Mouse (Mus musculus) forebrain, embryonic 10.5 days (tissue): ENCODE measurements around the gene Ptpa. TPM values are rescaled to one million over a fixed set of nuclear protein-coding genes. Genes with fewer than 3 reads are reported as not detected.

Source experiments
- DNase-seq: peaks from one replicate; pipeline ENCODE4 v3.0.0-alpha.2; 2017; ENCODE audit warnings: low spot score; ENCODE audit errors: extremely low spot score
- H3K27ac ChIP-seq: fragments of 300-500 bp; sonication (generic); 2 replicates; pipeline ENCODE4 v1.5.1; 2016; ENCODE audit warnings: mild to moderate bottlenecking
- H3K27me3 ChIP-seq: fragments of 300-500 bp; sonication (generic); 2 replicates; pipeline ENCODE4 v1.6.1; 2016; ENCODE audit warnings: mild to moderate bottlenecking; ENCODE audit not compliant: poor library complexity, severe bottlenecking
- H3K36me3 ChIP-seq: fragments of 300-500 bp; sonication (generic); replicated peaks from 2 replicates; pipeline ENCODE4 v1.6.1; 2016; ENCODE audit warnings: mild to moderate bottlenecking, moderate library complexity
- H3K4me1 ChIP-seq: fragments of 300-500 bp; sonication (generic); 2 replicates; pipeline ENCODE4 v1.6.1; 2016
- H3K4me3 ChIP-seq: fragments of 300-500 bp; sonication (generic); 2 replicates; pipeline ENCODE4 v1.5.1; 2016; ENCODE audit warnings: mild to moderate bottlenecking, moderate library complexity
- H3K9me3 ChIP-seq: fragments of 300-500 bp; sonication (generic); 2 replicates; pipeline ENCODE4 v1.6.1; 2016; ENCODE audit warnings: mild to moderate bottlenecking, moderate library complexity
- WGBS: fragments of 180-500 bp; shearing (Covaris S2); methylation state at CpG from one replicate; pipeline ENCODE4 v1.1.7; 2016; 5-methylcytosine and 5-hydroxymethylcytosine counted together
- polyA plus RNA-seq: library from polyadenylated mRNA; unstranded; fragments of >200 nt; fragmentation: Nextera tagmentation; extraction: Ambion mirVana; gene quantifications from 2 replicates; pipeline ENCODE4 v1.2.1, GENCODE M21; 2016

The Ptpa gene
- polyA plus RNA-seq, 1 experiment from 2014 or later = 165 TPM

GRCm38 (mm10) chr2:30443281-30443680, 27.4 kb downstream of the Ptpa start:
- peaks cover 78% of the 10 kb centered on the region for H3K4me1 ChIP-seq
- H3K9me3 ChIP-seq = no peaks in the 10 kb centered on the region
- no peak overlapping the region for H3K4me3 ChIP-seq
- WGBS = 72% methylated on average over 4 of the region's 4 CpGs
- DNase-seq = no peak
- no peaks in the 10 kb centered on the region for H3K27me3 ChIP-seq
- peaks cover 81% of the 10 kb centered on the region for H3K36me3 ChIP-seq
- peak overlapping the region; percentile 97 for H3K27ac ChIP-seq

GRCm38 (mm10) chr2:30444006-30444405, 28.2 kb downstream of the Ptpa start:
- no peak overlapping the region for H3K4me3 ChIP-seq
- no peak for DNase-seq
- H3K4me1 ChIP-seq = peaks cover 78% of the 10 kb centered on the region
- 84% methylated on average over 5 of the region's 5 CpGs for whole genome bisulfite sequencing
- no peaks in the 10 kb centered on the region for H3K27me3 ChIP-seq
- H3K27ac ChIP-seq = peak overlapping the region; percentile 97
- no peaks in the 10 kb centered on the region; the same call in 1 of the 2 replicates for H3K9me3 ChIP-seq
- peaks cover 81% of the 10 kb centered on the region for H3K36me3 ChIP-seq

- peaks cover 78% of the 10 kb centered on the region for H3K4me1 ChIP-seq
- no peak for DNase-seq
- H3K27me3 ChIP-seq = no peaks in the 10 kb centered on the region
- H3K27ac ChIP-seq = peak overlapping the region; percentile 97
- no peak overlapping the region for H3K4me3 ChIP-seq
- peaks cover 2% of the 10 kb centered on the region for H3K9me3 ChIP-seq
- H3K36me3 ChIP-seq = peaks cover 81% of the 10 kb centered on the region
Measured at GRCm38 (mm10) chr2:30444450-30444849, 28.6 kb downstream of the Ptpa start.

- Histone ChIP-seq H3K4me3 (peak overlapping the region; percentile 22), H3K4me1 (peaks cover 73% of the 10 kb centered on the region), H3K9me3 (peaks cover 11% of the 10 kb centered on the region), H3K27me3 (no peaks in the 10 kb centered on the region), H3K36me3 (peaks cover 81% of the 10 kb centered on the region), H3K27ac (peak overlapping the region; percentile 97)
- WGBS = 18% methylated on average over 2 of the region's 2 CpGs
- DNase-seq = peak; percentile 60
Measured at GRCm38 (mm10) chr2:30445312-30445711, 29.5 kb downstream of the Ptpa start.

GRCm38 (mm10) chr2:30446891-30447826, 31.3 kb downstream of the Ptpa start:
- Histone ChIP-seq H3K36me3 (peaks cover 86% of the 10 kb centered on the region), H3K27ac (peak overlapping the region; percentile 97)

GRCm38 (mm10) chr2:30448371-30448770, 32.5 kb downstream of the Ptpa start:
- Histone ChIP-seq H3K4me3 (no peak overlapping the region), H3K36me3 (peaks cover 83% of the 10 kb centered on the region), H3K9me3 (peaks cover 13% of the 10 kb centered on the region), H3K27ac (no peak overlapping the region), H3K4me1 (peaks cover 46% of the 10 kb centered on the region), H3K27me3 (no peaks in the 10 kb centered on the region)
- WGBS = 90% methylated on average over 7 of the region's 7 CpGs
- DNase-seq = no peak

More at GRCm38 (mm10) chr2:30446891-30447826, 31.3 kb downstream of the Ptpa start:
- Histone ChIP-seq H3K9me3 (peaks cover 13% of the 10 kb centered on the region), H3K27me3 (no peaks in the 10 kb centered on the region), H3K4me3 (no peak overlapping the region), H3K4me1 (peaks cover 54% of the 10 kb centered on the region)
- WGBS = 85% methylated on average over 10 of the region's 10 CpGs
- DNase-seq = no peak

- Histone ChIP-seq H3K4me1 (peaks cover 28% of the 10 kb centered on the region), H3K9me3 (peaks cover 13% of the 10 kb centered on the region), H3K4me3 (no peak overlapping the region), H3K27me3 (no peaks in the 10 kb centered on the region), H3K36me3 (peaks cover 61% of the 10 kb centered on the region), H3K27ac (no peak overlapping the region)
- WGBS = 61% methylated on average over 1 of the region's 1 CpGs
- no peak for DNase-seq
Measured at GRCm38 (mm10) chr2:30450530-30450929, 34.7 kb downstream of the Ptpa start.

- DNase-seq = no peak
- H3K27ac ChIP-seq = no peak overlapping the region
- H3K27me3 ChIP-seq = no peaks in the 10 kb centered on the region
- H3K9me3 ChIP-seq = peaks cover 13% of the 10 kb centered on the region
- no peak overlapping the region for H3K4me3 ChIP-seq
- H3K36me3 ChIP-seq = peaks cover 51% of the 10 kb centered on the region
- peaks cover 20% of the 10 kb centered on the region for H3K4me1 ChIP-seq
- WGBS = 87% methylated on average over 3 of the region's 3 CpGs
Measured at GRCm38 (mm10) chr2:30451525-30451924, 35.7 kb downstream of the Ptpa start.

- H3K36me3 ChIP-seq = peaks cover 31% of the 10 kb centered on the region
- H3K27ac ChIP-seq = peak overlapping the region; percentile 67
- DNase-seq = no peak
- H3K27me3 ChIP-seq = no peaks in the 10 kb centered on the region
- peaks cover 13% of the 10 kb centered on the region for H3K9me3 ChIP-seq
- 79% methylated on average over 3 of the region's 3 CpGs for WGBS
- no peak overlapping the region for H3K4me3 ChIP-seq
- H3K4me1 ChIP-seq = peaks cover 14% of the 10 kb centered on the region
Measured at GRCm38 (mm10) chr2:30453570-30453969, 37.7 kb downstream of the Ptpa start.

GRCm38 (mm10) chr2:30454587-30454986, 38.7 kb downstream of the Ptpa start:
- DNase-seq = no peak
- H3K27ac ChIP-seq = no peak overlapping the region
- H3K4me1 ChIP-seq = peaks cover 14% of the 10 kb centered on the region
- H3K36me3 ChIP-seq = peaks cover 26% of the 10 kb centered on the region
- 83% methylated on average over 5 of the region's 5 CpGs for WGBS
- H3K27me3 ChIP-seq = no peaks in the 10 kb centered on the region
- peaks cover 9% of the 10 kb centered on the region for H3K9me3 ChIP-seq
- H3K4me3 ChIP-seq = no peak overlapping the region

- H3K9me3 ChIP-seq = no peaks in the 10 kb centered on the region
- H3K4me3 ChIP-seq = no peak overlapping the region
- no peak for DNase-seq
- H3K27me3 ChIP-seq = no peaks in the 10 kb centered on the region
- H3K36me3 ChIP-seq = peaks cover 12% of the 10 kb centered on the region
- H3K4me1 ChIP-seq = peaks cover 14% of the 10 kb centered on the region
- 82% methylated on average over 13 of the region's 13 CpGs for WGBS
- H3K27ac ChIP-seq = peak overlapping the region; percentile 64
Measured at GRCm38 (mm10) chr2:30456104-30456980, 40.5 kb downstream of the Ptpa start.

GRCm38 (mm10) chr2:30458349-30458748, 42.5 kb downstream of the Ptpa start:
- Histone ChIP-seq H3K36me3 (peaks cover 10% of the 10 kb centered on the region), H3K27ac (no peak overlapping the region), H3K4me1 (peaks cover 17% of the 10 kb centered on the region), H3K27me3 (no peaks in the 10 kb centered on the region), H3K4me3 (no peak overlapping the region), H3K9me3 (no peaks in the 10 kb centered on the region)
- DNase-seq = no peak
- 91% methylated on average over 6 of the region's 6 CpGs for WGBS
